Mouse (Mus musculus) testis, postnatal 14 days (tissue): ENCODE measurements around the gene Coq10a.

Experiments used
- DNase-seq: peaks from one replicate; pipeline ENCODE4 v3.0.0; 2021; ENCODE audit warnings: low spot score

Gene Coq10a

DNA sequence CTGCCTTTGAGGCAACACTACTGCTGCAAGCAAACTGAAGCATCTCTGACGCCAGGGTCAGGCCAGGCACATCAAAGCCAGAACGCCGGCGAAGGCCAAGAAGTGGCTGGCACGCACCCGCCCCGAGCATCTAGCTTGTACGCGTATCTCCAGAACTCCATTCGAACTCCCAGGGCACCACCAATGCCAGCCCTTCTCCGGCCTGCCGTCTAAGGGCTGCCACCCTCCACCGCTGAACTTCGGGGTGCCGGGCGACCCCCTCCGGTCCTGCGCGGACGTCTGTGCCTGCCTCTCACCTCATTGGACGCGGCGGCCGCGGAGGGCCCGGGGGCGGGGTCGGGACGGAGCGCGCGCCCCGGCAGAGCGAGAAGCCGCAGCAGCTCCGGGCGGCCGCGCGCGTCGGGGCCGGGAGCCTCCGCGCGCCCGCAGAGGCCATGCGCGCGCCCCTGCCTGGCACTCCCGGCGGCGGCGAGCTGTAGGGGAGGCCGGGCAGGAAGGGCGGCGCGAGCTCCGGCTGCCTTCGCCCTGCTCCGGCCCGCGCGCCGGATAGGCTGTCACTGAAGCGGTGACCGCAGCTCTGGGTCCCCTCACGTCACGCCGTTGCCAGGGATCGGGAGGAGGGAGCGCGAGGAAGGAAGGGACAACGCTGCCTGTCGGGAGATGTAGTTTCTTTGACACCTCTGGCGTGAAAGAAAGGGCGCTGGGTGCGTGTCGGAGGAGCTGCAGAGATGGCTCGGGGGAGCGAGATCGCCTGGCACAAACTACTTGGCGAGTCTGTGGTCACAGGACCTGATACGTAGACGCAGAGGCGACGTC, at the start of gene Coq10a:
TSS of gene Coq10a (minus strand) at position 596 of the 816 bp plus-strand sequence.
- DNase-seq: peak; percentile 89

DNA sequence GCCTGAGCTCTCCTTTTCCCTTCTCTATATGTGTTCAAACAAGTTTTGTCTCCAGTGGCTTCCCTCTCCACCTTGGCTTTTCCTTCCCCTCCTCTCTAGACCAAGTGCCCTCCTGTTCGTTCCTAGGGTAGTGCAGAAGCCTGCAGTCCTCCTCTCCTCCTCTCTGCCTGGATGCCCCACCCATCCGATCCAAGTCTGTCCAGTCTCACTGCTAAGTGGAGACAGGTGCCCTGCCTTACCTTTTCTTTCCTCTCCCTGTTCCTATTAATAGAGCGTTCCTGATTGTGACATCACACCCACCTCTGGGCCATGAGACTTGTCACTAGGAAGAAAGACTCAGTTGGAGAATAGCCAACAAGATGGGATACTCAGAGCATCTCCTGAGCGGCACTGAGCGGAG, 46.1 kb upstream of the Coq10a start:
- DNase-seq: no peak

DNA sequence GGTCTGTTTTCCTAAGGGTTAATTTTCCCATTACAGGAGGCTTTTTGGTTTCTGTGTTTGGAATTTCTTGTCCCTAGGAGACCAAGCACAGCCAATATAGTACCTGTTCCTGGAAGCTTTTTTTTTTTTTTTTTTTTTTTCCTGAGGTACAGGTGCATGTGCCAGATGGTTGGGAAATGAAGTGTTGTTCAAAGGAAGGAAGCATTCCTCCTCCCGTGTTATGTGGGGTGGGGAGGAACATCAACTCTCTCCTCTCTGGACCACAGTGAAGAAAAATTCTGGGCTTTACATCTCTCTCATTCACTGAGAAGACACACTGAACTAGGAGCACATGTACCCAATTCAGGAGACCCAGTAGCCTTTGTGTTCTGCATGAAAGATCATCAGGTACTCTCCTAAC, 44.3 kb upstream of the Coq10a start:
- DNase-seq: no peak

DNA sequence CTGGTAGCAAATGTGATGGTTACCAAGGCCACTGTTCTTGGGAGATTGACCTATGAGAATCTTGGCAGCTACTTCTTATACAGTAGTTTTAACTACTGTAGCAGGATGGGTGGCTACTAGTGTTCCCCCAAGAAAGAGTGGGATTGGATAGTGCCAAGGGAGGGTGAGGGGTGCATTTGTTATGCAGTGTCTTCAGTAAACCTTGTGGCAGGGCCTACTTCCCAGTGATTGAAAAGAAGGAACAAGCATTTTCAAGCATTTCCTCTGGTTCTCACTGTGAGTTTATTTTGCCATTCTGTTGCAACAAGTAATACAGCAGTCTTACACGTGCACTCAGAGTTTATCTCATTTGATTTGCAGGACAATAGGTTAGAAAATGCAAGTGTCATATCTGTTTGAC, 43.8 kb upstream of the Coq10a start:
- DNase-seq: no peak

DNA sequence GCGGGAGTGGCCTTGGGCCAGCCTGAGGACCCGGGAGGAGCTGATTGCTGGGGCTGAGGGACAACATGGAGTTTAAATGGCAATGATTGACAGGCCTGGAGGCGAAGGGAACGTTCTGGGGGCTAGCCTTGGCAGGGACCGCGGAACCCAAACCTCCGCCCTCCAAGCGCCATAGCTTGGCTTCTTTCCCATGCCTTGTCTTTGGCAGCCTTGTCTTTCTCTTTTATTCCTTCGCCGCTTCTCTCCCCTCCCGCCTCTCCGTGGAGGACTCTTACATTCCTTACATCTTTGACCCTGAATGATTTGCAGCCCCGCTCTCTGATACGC, 43.2 kb upstream of the Coq10a start:
- no peak for DNase-seq

DNA sequence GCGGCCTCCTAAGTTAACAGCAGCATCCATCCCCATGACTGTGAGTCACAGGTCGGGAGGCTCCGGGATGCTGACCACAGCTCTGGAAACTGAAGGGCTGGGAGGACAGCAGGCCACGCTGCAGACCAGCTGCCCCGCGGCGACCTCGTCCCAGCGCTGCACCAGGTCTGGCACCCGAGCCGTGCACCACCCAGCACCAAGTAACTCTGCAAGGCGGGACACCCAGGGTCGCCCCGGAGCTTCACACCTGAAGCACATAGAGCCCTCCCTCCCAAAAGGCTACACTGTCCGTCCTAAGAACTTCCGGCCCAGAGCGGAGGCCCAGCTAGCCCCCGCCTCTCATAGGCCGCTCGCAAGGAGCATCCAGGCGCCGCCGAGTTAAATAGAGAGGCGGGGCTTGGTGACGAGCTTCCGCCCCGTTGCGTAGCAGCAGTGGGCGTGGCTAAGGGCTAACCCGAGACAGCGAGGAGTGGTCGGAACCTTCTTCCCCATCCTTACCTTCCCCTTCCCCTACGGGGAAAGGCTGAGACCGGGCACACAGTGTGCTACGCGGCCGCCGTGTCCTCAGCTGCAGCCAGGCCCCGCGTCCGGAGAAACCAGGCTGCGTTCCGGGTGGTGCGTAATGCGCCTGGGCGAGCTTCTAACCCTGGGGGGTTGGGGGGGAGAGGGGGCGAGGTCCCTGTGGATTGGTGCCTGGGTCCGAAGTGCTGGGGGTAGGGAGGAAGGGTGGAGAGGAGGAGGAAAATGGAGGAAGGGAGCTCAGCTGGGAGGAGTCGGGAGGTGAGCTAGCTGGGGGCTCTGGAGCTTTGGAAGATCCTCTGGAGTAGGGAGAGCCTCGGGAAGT, 42.6 kb upstream of the Coq10a start, which contains the start of the genes Nabp2 and Rnf41:
TSS of gene Nabp2 (minus strand) at position 282 of the 844 bp plus-strand sequence.
TSS of gene Rnf41 (plus strand) at position 447 of the 844 bp plus-strand sequence.
- peak; percentile 98 for DNase-seq

DNA sequence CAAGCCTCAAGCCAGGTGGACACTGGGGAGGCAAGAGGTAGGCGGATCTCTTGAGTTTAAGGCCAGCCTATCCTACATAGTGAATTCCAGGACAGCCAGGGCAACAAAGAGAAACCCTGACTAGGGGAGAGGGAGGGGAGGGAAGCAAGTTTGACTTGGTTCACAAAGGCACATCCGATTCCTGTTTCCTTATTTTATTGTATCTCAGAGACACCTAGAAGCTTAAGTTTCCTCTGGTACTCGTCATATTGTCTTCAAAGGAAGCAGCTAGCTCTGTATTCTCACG, 41.7 kb upstream of the Coq10a start:
- no peak for DNase-seq

DNA sequence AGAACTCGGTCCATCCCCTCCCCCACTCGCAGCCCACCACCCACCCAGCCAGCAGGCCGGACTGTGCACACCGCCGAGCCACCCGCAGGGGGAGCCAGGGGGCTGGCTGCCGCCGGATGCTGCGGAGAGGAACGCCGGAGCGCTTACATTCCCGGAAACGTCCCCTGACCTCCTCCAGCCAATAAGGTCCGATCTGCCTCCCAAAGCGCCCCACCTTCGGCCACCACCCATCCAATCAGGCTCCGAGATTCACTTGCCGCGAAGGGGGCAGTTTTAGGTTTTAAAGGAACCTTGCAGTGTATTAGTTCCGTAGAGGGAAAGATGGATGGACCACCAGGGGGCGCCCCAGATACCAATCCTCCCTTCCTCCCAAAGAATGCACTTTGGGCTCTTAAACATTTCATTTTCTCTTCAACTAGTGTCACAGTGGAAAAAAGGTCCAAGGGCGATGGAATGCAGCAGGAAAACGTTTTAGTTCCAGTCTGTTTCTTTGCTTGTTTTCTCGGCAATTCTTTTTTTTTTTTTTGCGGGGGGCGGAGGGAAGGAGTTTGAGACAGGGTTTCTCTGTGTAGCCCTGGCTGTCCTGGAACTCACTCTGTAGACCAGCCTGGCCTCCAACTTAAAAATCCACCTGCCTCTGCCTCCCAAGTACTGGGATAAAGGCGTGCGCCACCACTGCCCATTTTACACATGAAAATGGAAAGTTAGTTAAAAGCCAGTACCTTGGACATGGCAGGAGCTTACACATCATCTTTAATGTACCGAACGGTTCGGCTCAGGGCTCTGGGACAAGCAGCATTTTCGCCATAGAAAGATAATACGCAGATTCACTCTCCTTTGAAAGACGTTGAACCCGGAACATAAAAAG, 41.1 kb upstream of the Coq10a start:
- peak; percentile 96 for DNase-seq

DNA sequence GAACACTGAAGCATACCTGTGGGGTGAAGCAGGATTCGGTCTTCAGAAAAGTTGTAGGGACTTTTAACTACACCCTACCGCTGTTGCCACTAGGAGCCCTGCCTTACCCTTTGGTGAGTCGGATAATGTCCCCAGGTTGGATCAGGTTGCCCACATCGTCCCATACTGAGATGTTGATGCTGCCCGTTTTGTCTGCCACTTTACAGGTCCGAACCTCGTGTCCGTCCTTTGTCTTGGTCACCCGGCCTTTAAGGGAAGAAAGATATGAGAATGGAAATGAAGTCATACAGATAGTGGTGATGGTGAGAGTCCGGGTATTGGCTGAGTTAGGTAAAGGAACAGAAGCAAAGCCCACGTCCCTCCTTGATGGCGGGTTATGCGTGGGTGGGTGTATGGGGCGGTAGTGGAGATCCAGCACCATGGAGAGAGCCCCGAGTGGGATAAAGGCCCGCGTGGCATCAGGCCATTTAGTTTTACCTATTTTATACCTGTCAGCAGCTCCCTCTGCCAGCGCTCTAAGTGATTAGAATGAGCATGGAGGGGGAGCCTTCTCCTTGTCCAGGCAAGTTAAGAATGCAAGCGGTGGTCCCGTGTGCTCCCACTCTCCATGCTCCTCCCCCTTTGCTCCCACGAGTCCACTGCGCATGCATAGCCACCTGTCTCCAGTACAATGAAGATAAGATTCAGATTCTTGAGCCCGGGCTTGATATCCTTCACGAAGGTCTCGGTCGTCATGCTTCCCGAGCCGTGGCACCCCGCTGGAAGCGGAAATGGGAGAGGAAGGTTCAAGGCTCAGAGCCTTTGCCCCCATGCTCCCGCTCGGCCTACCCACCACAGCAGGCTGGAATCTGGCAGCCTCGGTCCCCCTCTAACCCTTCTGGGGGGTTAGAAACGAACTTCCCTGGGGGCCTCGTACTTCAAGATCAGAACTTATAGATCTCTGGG, 40.1 kb upstream of the Coq10a start:
- peak; percentile 42 for DNase-seq

DNA sequence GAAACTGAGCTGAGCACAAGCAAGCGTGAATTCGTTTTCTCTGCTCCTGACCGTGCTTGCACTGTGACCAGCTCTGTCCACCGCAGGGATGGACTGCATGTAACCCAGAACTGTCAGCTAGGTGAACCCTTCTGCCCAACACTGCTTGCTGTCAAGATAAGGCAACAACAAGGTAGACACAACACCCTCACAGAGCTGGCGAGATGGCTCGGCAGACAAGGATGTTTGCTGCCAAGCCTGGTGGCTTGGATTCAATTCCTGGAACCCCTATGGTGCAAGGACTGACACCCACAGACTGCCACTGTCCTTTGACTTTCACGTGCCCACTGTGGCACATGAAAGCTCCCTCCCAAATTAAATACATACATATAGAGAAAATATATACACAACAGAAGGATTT, 35.1 kb upstream of the Coq10a start:
- DNase-seq: no peak

DNA sequence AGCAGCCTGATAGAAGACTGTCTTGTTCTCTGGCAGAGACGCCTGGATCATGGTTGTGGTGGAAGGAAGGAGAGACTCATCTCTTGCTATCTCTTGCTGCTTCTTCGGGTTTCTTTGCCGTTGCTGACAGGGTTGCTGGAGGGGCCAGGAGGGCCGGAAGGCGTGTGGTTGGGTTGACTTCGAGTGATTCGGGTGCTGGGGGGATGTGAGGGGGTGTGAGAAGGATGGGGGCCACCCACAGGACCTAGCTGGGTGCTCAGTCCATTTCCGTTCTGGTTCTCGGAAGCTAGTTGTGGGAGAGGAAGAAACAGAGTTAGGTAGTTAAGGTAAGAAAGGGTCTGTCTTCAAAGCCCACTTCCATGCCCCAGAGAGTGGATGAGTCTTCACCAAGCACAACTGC, 32.8 kb upstream of the Coq10a start:
- DNase-seq: no peak

DNA sequence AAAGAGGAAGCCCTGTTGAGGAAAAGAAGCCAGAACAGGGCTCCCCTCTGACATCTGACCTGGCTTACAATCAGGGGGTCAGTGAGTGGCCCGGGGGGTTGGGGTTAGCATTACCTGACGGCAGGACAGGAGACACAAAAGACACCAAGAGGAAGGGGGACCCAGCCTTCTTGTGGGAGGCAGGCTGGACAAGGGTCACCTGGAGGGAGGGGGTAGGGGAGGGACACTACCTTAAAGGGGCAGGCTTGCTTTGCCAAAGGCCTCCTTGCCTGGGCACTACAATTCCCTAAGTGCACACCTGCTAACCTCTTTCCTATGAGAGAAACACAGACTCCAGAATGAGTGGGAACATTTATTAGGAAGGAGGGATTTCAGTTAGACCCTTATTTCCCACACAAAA, 32.3 kb upstream of the Coq10a start, which contains the start of gene Slc39a5:
TSS of gene Slc39a5 (minus strand) at position 174 of the 400 bp plus-strand sequence.
- no peak for DNase-seq

DNA sequence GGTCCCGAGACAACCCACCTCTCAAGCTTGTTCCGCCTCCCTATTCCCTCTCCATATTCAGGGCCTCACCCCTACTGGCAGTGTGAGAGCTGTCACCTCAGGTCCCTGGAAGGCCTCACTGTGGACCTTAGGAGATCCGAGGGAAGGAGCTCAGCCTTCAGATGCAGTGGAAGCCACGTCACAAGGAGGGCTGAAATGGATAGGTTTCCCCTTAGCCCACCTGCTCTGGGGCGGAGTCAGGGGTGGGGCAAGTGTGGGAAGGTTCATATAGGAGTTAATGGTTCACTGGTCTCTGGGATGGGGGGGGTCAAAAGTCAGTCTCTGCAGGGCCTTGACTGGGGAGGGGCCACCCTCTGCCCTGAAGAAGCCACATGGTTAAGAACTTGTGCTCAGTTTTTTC, 31.5 kb upstream of the Coq10a start:
- no peak for DNase-seq

DNA sequence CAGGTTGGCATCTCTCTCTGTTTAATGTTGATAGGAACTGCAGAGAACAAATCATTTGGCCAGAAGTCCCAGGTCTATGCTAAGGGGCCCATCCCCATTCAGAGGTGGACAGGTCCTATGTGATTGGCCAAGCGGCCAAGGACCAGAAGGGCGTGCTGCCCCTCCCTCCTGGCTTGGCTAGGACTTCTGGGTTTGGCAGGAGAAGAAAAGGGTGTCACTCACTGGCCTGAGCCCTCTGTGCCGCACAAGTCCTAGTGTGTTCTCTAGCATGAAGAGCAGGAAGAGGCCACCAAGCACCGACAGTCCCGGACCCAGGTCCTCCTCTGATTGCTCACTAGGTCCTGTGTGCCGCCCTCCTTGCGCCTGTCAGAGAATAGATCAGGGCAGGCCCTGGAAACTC, 28.7 kb upstream of the Coq10a start:
- DNase-seq: no peak

DNA sequence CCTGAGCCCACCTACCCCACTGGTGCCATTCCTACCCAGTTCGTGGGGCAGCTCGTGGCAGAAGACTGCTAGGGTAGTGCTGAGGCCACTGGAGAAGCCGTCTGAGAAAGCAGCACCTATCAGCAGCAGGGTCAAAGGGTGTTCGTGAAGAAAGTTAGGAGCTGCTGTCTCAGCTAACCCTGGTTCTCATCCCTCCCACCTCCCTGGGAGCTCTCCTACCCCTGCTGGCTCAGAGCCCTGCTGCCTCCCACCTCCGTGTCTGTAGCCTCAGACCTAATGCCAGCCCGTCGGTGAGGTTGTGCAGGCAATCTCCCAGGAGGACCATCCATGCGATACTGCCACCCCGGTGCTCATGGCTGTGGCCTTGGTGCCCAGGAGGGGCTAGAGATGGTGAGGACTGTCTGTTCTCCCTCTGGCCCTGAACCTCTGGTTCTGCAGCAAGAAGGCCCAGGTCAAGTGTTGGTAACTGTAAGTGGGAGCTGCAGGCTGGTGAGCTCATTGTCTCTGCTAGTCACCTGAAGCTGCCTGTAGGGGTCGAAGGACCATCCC, 28.0 kb upstream of the Coq10a start:
- DNase-seq: no peak

DNA sequence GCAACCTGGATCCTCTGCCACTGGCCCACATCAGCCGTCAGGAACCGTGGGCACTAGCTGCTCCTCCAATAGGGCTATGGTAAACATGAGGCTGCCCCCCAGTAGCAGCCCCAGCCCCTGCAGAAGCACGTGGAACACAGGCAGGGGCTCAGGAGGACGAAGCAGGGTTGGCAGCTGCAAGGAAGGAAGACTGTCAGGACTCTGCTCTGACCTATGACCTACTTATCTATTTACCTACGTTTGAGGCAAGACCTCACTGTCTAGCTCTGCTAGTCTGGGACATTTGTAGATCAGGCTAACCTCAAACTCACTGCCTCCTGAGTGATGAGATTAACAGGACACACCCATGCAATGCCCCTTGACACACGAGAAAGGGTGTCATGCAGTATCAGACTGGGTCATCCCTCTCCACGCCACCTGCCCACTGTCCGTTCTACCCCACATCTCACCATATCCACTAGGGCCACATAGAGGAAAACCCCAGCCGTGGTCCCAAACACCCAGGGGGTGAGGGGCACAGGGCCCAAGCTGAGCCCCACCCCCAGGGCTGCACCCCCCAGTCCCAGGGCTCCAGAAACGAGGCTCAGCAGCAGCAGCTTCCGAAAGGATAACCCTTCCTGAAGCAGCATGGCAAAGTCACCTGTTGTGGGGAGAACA, 27.3 kb upstream of the Coq10a start:
- no peak for DNase-seq

DNA sequence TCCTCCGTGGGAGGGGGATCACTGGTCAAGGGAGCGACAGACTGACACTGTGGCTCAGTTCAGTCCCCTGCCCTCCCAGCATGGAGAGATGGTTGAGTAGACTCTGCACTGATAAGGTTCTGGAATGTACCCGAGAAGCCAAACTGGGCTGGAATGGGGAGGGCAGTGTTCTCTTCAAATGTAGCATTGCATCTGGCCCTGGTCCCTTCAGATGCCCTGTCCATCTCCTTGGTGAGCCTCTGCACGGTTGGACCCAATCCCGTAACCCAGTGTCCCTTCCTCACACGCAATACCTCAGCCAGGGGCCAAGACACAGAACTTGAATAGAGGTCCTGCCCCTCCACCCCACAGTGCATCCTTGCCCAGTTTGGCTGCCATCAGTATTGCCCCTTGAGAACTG, 23.1 kb upstream of the Coq10a start:
- DNase-seq: no peak

DNA sequence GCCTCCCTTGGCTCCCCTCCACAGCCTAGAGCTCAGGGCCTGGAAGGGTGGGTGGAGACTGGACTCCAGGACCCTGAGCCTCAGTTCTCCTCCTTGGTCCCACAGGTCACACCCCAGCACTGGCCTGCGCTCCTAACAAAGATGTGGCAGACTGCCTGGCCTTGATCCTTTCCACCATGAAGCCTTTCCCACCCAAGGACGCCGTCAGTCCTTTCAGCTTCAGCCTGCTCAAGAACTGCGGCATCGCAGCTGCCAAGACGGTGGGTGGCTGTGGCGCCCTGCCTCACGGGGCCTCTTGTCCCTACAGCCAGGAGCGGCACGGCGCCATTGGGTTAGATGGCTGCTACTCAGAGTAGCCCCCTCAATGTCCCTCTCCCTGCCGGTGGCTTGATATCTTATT, 21.6 kb upstream of the Coq10a start:
- no peak for DNase-seq

DNA sequence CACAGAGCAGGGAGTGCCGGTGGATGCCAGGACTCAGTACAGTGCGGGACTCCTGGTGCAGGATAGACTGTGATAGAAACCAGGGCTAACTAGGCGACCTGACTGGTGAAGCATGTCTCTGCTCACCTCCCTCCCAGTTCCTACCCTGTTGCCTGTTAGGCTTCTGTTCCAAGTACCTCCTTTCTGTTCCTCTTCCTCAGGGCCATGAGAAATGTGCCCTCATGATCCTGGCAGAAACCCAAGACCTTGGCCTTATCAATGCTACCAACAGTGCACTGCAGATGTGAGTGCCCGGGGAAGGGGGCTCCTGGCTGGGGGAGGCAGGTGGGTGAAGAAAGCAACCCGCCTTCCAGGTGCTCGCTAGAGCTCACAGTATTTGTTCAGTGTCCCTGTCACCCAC, 20.8 kb upstream of the Coq10a start:
- DNase-seq: no peak

DNA sequence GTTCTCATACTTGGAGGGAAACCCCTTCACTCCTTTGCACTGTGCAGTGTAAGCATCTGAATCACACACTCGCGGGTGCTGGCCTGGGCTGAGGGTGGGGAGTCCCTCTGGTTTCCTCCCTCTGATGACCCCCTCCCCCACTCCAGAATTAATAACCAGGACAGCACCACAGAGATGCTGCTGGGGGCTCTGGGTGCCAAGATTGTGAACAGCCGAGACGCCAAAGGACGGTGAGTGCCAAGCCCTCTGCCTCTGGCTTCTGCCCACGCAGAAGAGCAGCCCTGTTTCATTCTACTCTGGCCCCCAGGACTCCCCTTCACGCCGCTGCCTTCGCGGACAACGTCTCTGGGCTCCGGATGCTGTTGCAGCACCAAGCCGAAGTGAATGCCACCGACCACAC, 20.1 kb upstream of the Coq10a start:
- no peak for DNase-seq

DNA sequence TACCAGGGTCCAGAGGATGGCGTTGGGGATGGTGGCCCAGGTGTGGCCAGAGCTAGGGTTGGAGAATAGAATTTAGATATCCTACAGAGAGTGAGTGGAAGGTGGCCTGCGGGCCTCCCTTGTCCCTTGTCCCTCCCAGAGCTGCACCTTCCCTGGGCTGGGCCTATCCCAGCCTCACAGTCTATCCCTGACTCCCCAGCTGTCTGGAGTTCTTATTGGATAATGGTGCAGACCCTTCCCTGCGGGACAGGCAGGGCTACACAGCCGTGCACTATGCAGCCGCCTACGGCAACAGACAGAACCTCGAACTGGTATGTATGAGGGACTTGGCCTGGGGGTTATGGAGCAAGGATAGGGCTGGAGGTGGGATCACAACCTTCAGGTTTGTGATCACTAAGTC, 17.1 kb upstream of the Coq10a start:
- no peak for DNase-seq
